Mouse (Mus musculus): ENCODE data around the gene Kank1. TPM values are rescaled to one million over a fixed set of nuclear protein-coding genes. Genes with fewer than 3 reads are reported as not detected.
A peak's percentile ranks its signal among the peaks of the same experiment; 100 is the strongest.

Kank1 gene
- polyA plus RNA-seq, 1 experiment from 2014 or later: 59.1 TPM

DNA sequence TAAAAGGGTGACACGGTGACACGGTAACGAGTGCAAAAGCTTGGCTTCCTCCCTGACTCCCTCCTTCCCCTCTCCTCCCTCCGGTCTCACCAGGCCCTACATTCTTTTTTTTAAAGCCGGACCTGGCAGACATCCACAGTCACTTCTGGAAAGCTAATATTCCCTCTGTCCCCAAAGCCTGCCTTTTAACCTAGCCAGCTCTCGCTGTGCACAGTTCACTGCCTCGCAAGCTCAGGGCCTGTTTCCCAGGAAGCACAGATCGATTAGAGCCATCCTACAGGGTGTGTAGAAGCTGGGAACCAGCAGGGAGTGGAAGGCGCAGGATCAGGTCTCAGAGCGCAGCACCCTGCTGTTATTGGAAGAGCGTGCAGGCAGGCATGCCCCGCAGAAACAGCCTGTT is 138.2 kb downstream of the Kank1 start:
- WGBS: 4% methylated on average over 12 of the region's 12 CpGs

GRCm38 (mm10) chr19:25376871-25377270 is 140.1 kb downstream of the Kank1 start:
- Histone ChIP-seq H3K4me1 (peaks cover 45% of the 10 kb centered on the region), H3K9me3 (no peaks in the 10 kb centered on the region), H3K36me3 (no peaks in the 10 kb centered on the region), H3K4me3 (no peak overlapping the region), H3K27ac (0 out of 2 replicates have a peak overlapping the region, but pooled peaks have one; percentile 28), H3K27me3 (no peaks in the 10 kb centered on the region), H3K9ac (no peak overlapping the region), H3K4me2 (replicated peaks) (no peak overlapping the region)
- WGBS: 71% methylated on average over 13 of the region's 13 CpGs
- ATAC-seq (ENCODE audit: low FRiP score, low read depth): no peak

More for the DNA sequence above, 138.2 kb downstream of the Kank1 start:
- H3K9me3 ChIP-seq: no peaks in the 10 kb centered on the region
- H3K27ac ChIP-seq: peak overlapping the region; percentile 72; the same call in 1 of the 2 replicates
- peak; percentile 78 for ATAC-seq (ENCODE audit: low FRiP score, low read depth)
- H3K36me3 ChIP-seq: no peaks in the 10 kb centered on the region
- H3K4me3 ChIP-seq: no peak overlapping the region
- H3K4me2 ChIP-seq (replicated peaks): peak overlapping the region; percentile 41
- peak overlapping the region; percentile 45 for H3K9ac ChIP-seq
- no peaks in the 10 kb centered on the region for H3K27me3 ChIP-seq
- peaks cover 40% of the 10 kb centered on the region for H3K4me1 ChIP-seq

GRCm38 (mm10) chr19:25380675-25381074 is 143.9 kb downstream of the Kank1 start:
- Histone ChIP-seq H3K9ac (no peak overlapping the region), H3K9me3 (no peaks in the 10 kb centered on the region), H3K4me3 (no peak overlapping the region), H3K4me1 (peaks cover 45% of the 10 kb centered on the region), H3K4me2 (replicated peaks) (no peak overlapping the region), H3K27ac (no peak overlapping the region), H3K36me3 (no peaks in the 10 kb centered on the region), H3K27me3 (no peaks in the 10 kb centered on the region)
- WGBS: 84% methylated on average over 9 of the region's 9 CpGs
- ATAC-seq (ENCODE audit: low FRiP score, low read depth): no peak

DNA sequence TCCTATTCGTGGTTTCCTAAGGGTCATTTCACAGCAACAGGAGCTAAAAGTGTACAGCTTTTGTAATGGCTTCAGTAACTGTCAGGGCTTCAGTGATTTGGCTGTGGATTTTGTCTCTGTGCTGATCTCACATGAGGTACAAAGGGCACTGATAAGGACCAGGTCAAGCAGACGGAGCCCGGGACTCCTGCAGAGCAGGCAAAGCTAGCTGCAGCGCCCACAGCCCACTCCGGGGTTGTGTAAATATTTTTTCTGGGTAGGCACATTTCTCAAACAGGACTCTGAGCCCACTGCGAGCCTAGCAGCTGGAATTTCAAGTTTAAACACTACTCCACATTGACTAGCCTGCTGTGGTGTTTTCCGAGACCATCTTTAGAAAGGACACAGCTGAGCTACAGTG is 145.2 kb downstream of the Kank1 start:
- Histone ChIP-seq H3K36me3 (no peaks in the 10 kb centered on the region), H3K4me3 (no peak overlapping the region), H3K27me3 (no peaks in the 10 kb centered on the region), H3K4me2 (replicated peaks) (no peak overlapping the region; the same call in 1 of the 2 replicates), H3K27ac (peak overlapping the region; percentile 39; the same call in 1 of the 2 replicates), H3K4me1 (peaks cover 47% of the 10 kb centered on the region), H3K9me3 (no peaks in the 10 kb centered on the region), H3K9ac (no peak overlapping the region)
- no peak for ATAC-seq (ENCODE audit: low FRiP score, low read depth)
- 50% methylated on average over 7 of the region's 7 CpGs for WGBS

DNA sequence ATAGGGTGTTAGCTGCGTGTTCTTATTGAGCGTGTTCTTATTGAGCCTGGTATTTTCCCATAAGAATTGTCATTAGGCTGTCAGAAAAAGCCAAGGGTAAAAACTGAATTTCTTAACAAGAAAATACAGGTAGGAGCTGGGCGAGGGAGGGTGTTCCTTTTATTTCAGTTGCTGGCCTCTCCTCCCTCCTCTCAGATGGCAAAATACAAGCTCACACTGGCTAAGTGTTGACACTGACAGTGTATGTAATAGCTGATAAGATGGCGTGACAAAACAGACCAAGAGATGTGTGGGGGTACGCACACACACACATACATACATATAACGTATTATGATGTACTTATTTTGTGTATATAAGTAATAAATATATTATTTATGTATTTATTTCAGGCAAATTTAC is 145.7 kb downstream of the Kank1 start:
- Histone ChIP-seq H3K36me3 (no peaks in the 10 kb centered on the region), H3K9ac (no peak overlapping the region), H3K4me3 (no peak overlapping the region), H3K9me3 (no peaks in the 10 kb centered on the region), H3K4me2 (replicated peaks) (no peak overlapping the region), H3K27ac (peak overlapping the region; percentile 39; the same call in 1 of the 2 replicates), H3K27me3 (no peaks in the 10 kb centered on the region), H3K4me1 (peaks cover 47% of the 10 kb centered on the region)
- ATAC-seq (ENCODE audit: low FRiP score, low read depth): no peak
- WGBS: 81% methylated on average over 6 of the region's 6 CpGs

GRCm38 (mm10) chr19:25383386-25384146 is 146.8 kb downstream of the Kank1 start:
- peak overlapping the region; percentile 55 for H3K4me2 ChIP-seq (replicated peaks)
- peak overlapping the region; percentile 36; the same call in 1 of the 2 replicates for H3K9ac ChIP-seq
- peak; percentile 84 for ATAC-seq (ENCODE audit: low FRiP score, low read depth)
- peaks cover 47% of the 10 kb centered on the region for H3K4me1 ChIP-seq
- peak overlapping the region; percentile 64; the same call in 1 of the 2 replicates for H3K27ac ChIP-seq
- H3K36me3 ChIP-seq: no peaks in the 10 kb centered on the region; the same call in 1 of the 2 replicates
- no peaks in the 10 kb centered on the region for H3K27me3 ChIP-seq
- H3K4me3 ChIP-seq: peak overlapping the region; percentile 21
- H3K9me3 ChIP-seq: no peaks in the 10 kb centered on the region
- WGBS: 12% methylated on average over 12 of the region's 12 CpGs

GRCm38 (mm10) chr19:25385981-25386380 is 149.2 kb downstream of the Kank1 start:
- Histone ChIP-seq H3K27me3 (no peaks in the 10 kb centered on the region), H3K4me1 (peaks cover 47% of the 10 kb centered on the region), H3K9ac (no peak overlapping the region), H3K4me2 (replicated peaks) (0 out of 2 replicates have a peak overlapping the region, but pooled peaks have one; percentile 3), H3K27ac (no peak overlapping the region), H3K9me3 (no peaks in the 10 kb centered on the region), H3K4me3 (no peak overlapping the region), H3K36me3 (no peaks in the 10 kb centered on the region; the same call in 1 of the 2 replicates)
- WGBS: 70% methylated on average over 8 of the region's 8 CpGs
- no peak for ATAC-seq (ENCODE audit: low FRiP score, low read depth)

GRCm38 (mm10) chr19:25386679-25387470 is 150.1 kb downstream of the Kank1 start:
- no peak for ATAC-seq (ENCODE audit: low FRiP score, low read depth)
- H3K27me3 ChIP-seq: no peaks in the 10 kb centered on the region
- 0 out of 2 replicates have a peak overlapping the region, but pooled peaks have one; percentile 17 for H3K27ac ChIP-seq
- H3K4me3 ChIP-seq: no peak overlapping the region
- no peaks in the 10 kb centered on the region for H3K9me3 ChIP-seq
- WGBS: 81% methylated on average over 16 of the region's 16 CpGs
- H3K4me1 ChIP-seq: peaks cover 42% of the 10 kb centered on the region
- H3K4me2 ChIP-seq (replicated peaks): 0 out of 2 replicates have a peak overlapping the region, but pooled peaks have one; percentile 4
- no peak overlapping the region for H3K9ac ChIP-seq
- no peaks in the 10 kb centered on the region; the same call in 1 of the 2 replicates for H3K36me3 ChIP-seq

GRCm38 (mm10) chr19:25387902-25388301 is 151.1 kb downstream of the Kank1 start:
- WGBS: 91% methylated on average over 18 of the region's 18 CpGs
- no peak overlapping the region for H3K27ac ChIP-seq
- ATAC-seq (ENCODE audit: low FRiP score, low read depth): no peak

DNA sequence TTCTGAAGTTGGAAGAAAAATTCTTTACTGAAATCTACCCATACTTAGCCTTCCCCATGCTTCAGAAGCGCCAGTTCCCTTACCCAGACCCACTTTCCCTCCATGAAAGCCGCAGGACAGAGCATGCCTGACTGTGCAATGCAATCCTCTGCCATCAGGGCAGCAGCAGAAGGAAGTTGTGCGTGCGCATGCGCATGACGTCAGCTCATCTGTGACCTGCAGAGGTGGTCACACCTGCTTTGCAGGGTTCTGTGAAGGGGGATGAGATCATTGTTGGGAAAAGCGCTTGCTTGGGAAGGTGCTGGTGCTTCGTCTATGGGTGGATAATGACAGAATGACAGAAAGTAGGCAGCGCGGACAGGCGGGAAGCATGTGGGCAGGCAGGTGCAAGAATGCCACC is 155.4 kb downstream of the Kank1 start:
- Histone ChIP-seq H3K9me3 (peaks cover 11% of the 10 kb centered on the region; the same call in 1 of the 2 replicates), H3K4me2 (replicated peaks) (no peak overlapping the region), H3K27ac (no peak overlapping the region), H3K27me3 (no peaks in the 10 kb centered on the region), H3K9ac (no peak overlapping the region), H3K36me3 (no peaks in the 10 kb centered on the region; the same call in 1 of the 2 replicates), H3K4me3 (no peak overlapping the region), H3K4me1 (peaks cover 26% of the 10 kb centered on the region)
- ATAC-seq (ENCODE audit: low FRiP score, low read depth): no peak
- WGBS: 86% methylated on average over 11 of the region's 11 CpGs

More at GRCm38 (mm10) chr19:25387902-25388301, 151.1 kb downstream of the Kank1 start:
- H3K4me1 ChIP-seq: peaks cover 35% of the 10 kb centered on the region
- H3K27me3 ChIP-seq: no peaks in the 10 kb centered on the region
- no peak overlapping the region for H3K9ac ChIP-seq
- no peak overlapping the region for H3K4me2 ChIP-seq (replicated peaks)
- H3K36me3 ChIP-seq: no peaks in the 10 kb centered on the region; the same call in 1 of the 2 replicates
- no peaks in the 10 kb centered on the region for H3K9me3 ChIP-seq
- no peak overlapping the region for H3K4me3 ChIP-seq

- H3K4me2 ChIP-seq (replicated peaks): peak overlapping the region; percentile 39
- H3K4me3 ChIP-seq: 0 out of 2 replicates have a peak overlapping the region, but pooled peaks have one; percentile 10
- peaks cover 53% of the 10 kb centered on the region for H3K4me1 ChIP-seq
- no peak overlapping the region for H3K9ac ChIP-seq
- ATAC-seq (ENCODE audit: low FRiP score, low read depth): peak; percentile 84
- no peaks in the 10 kb centered on the region for H3K36me3 ChIP-seq
- H3K9me3 ChIP-seq: peaks cover 11% of the 10 kb centered on the region; the same call in 1 of the 2 replicates
- H3K27me3 ChIP-seq: no peaks in the 10 kb centered on the region
- peak overlapping the region; percentile 87 for H3K27ac ChIP-seq
- 9% methylated on average over 10 of the region's 10 CpGs for WGBS
Observed at GRCm38 (mm10) chr19:25395035-25395434, 158.3 kb downstream of the Kank1 start.
